Mouse (Mus musculus): Measurements from ENCODE around the gene Ccdc124. TPM values are rescaled to one million over a fixed set of nuclear protein-coding genes. Genes with fewer than 3 reads are reported as not detected.

The Ccdc124 gene
- total RNA-seq (2012; rRNA removed): 47.5 and 47.6 TPM in 2 replicates
- polyA plus RNA-seq (2012; ENCODE audit: insufficient read depth in 1 of 2, insufficient read length in 2 of 2, low read depth in 1 of 2, low replicate concordance in 2 of 2, missing spikeins in 1 of 2): 10 to 100 TPM in 1 of 2 experiments, not detected in 1; 87.1 TPM

GRCm38 (mm10) chr8:70873364-70873985, at the start of gene Ccdc124:
Ccdc124 (minus strand) TSS chr8:70873935.
- Histone ChIP-seq H3K4me1 (ENCODE audit: control insufficient read depth in 1 of 2, insufficient read depth in 2 of 2, low read length in 2 of 2) (peaks cover 0 to 7% of the 10 kb centered on the region in 2 experiments; a peak in 1 of 4 replicates), H3K4me3 (ENCODE audit: control insufficient read depth in 1 of 2, insufficient read depth in 1 of 2, low read depth in 2 of 2, low read length in 2 of 2) (peak within 1 kb of the TSS; percentile 87 to 97), H3K79me2 (ENCODE audit: control insufficient read depth, insufficient read depth, low read length, poor library complexity) (peaks cover 5% of the 10 kb centered on the region), H3K27ac (ENCODE audit: control insufficient read depth, low read depth, low read length) (peak within 1 kb of the TSS; percentile 94), H3K9ac (ENCODE audit: control insufficient read depth, low read depth, low read length, poor library complexity, severe bottlenecking) (peak within 1 kb of the TSS; percentile 98), H3K27me3 (ENCODE audit: control insufficient read depth in 1 of 2, insufficient read depth in 2 of 2, low read length in 2 of 2) (no peaks in the 10 kb centered on the region), H3K9me3 (replicated peaks; ENCODE audit: insufficient read depth, low read length) (no peaks in the 10 kb centered on the region), H3K36me3 (ENCODE audit: control insufficient read depth in 1 of 2, insufficient read depth in 2 of 2, low read length in 2 of 2) (no peaks in the 10 kb centered on the region)
- TF ChIP-seq POLR2AphosphoS2 (IDR thresholded peaks at IDR 0.05; ENCODE audit: low read length) (no peak), NELFE (IDR thresholded peaks at IDR 0.05; ENCODE audit: low read depth, low read length) (peak; percentile 4; the same call in 1 of the 2 replicates), GATA1 (IDR thresholded peaks at IDR 0.05; ENCODE audit: low read depth, low read length) (no peak), TBP (IDR thresholded peaks at IDR 0.05; ENCODE audit: low read depth, low read length) (0 out of 2 replicates have a peak, but pooled peaks have one; percentile 8), USF2 (IDR thresholded peaks at IDR 0.05; ENCODE audit: borderline replicate concordance in 1 of 2, insufficient read depth in 1 of 2, low read depth in 1 of 2, low read length in 2 of 2) (no peak), TCF12 (IDR thresholded peaks at IDR 0.05; ENCODE audit: low read depth, low read length) (0 out of 2 replicates have a peak, but pooled peaks have one; percentile 34), MYC (IDR thresholded peaks at IDR 0.05; ENCODE audit: low read depth, low read length) (peak; percentile 63), HCFC1 (IDR thresholded peaks at IDR 0.05; ENCODE audit: low read depth, low read length) (peak; percentile 93), ZC3H11A (IDR thresholded peaks at IDR 0.05; ENCODE audit: low read depth, low read length) (peak; percentile 65), NRF1 (IDR thresholded peaks at IDR 0.05; ENCODE audit: insufficient read depth, low read depth, low read length, poor library complexity, severe bottlenecking) (peak; percentile 78), CTCF (IDR thresholded peaks at IDR 0.05 in 2 of 3, conservative IDR thresholded peaks at IDR 0.05 in 1 of 3; ENCODE audit: control insufficient read depth in 1 of 3, insufficient read depth in 1 of 3, low read depth in 2 of 3, low read length in 3 of 3, poor library complexity in 1 of 3, severe bottlenecking in 1 of 3) (peak; percentile 80 to 97 (median 95)), KAT2A (conservative IDR thresholded peaks at IDR 0.05; ENCODE audit: low read depth, low read length) (peak; percentile 86), SIN3A (IDR thresholded peaks at IDR 0.05; ENCODE audit: low read length) (peak; percentile 79; the same call in 1 of the 2 replicates), RCOR1 (IDR thresholded peaks at IDR 0.05; ENCODE audit: low read depth, low read length) (peak; percentile 91), POLR2A (IDR thresholded peaks at IDR 0.05; ENCODE audit: control insufficient read depth in 1 of 2, insufficient read depth in 1 of 2, low read depth in 1 of 2, low read length in 2 of 2, poor library complexity in 1 of 2) (peak; percentile 29 to 37; a peak in 1 of 4 replicates), RAD21 (IDR thresholded peaks at IDR 0.05; ENCODE audit: low read depth, low read length) (peak; percentile 83), E2F4 (IDR thresholded peaks at IDR 0.05; ENCODE audit: borderline replicate concordance, low read depth, low read length) (no peak), ETS1 (IDR thresholded peaks at IDR 0.05; ENCODE audit: low read depth, low read length) (peak; percentile 20; the same call in 1 of the 2 replicates), SMC3 (IDR thresholded peaks at IDR 0.05; ENCODE audit: low read depth, low read length) (peak; percentile 79), BHLHE40 (IDR thresholded peaks at IDR 0.05; ENCODE audit: borderline replicate concordance, low read depth, low read length) (no peak), MAZ (IDR thresholded peaks at IDR 0.05; ENCODE audit: low read depth, low read length) (peak; percentile 84), ELF1 (IDR thresholded peaks at IDR 0.05; ENCODE audit: low read depth, low read length) (peak; percentile 81), MXI1 (IDR thresholded peaks at IDR 0.05; ENCODE audit: low read depth, low read length) (peak; percentile 81)
- peak; percentile 97 for DNase-seq (ENCODE audit: low read depth, low spot score)

Measured in MEL (cell line).